Mouse (Mus musculus) ES-E14 (cell line): ENCODE results near the gene Slc25a36.

Experiments
- MAFK ChIP-seq: IDR thresholded peaks from 2 replicates; pipeline ENCODE4 v1.6.1; 2014; ENCODE audit warnings: mild to moderate bottlenecking, low read depth, low read length, inconsistent platforms; ENCODE audit not compliant: insufficient read depth
- ZC3H11A ChIP-seq: IDR thresholded peaks from 2 replicates; pipeline ENCODE4 v1.6.1; 2012; ENCODE audit warnings: low read depth, mild to moderate bottlenecking, inconsistent platforms, low read length, borderline replicate concordance
- ZNF384 ChIP-seq: IDR thresholded peaks from 2 replicates; pipeline ENCODE4 v1.6.1; 2012; ENCODE audit warnings: low read depth, low read length, inconsistent platforms

GRCm38 (mm10) chr9:97130001-97130400 is 19.0 kb upstream of the Slc25a36 start:
- TF ChIP-seq MAFK (no peak), ZC3H11A (no peak), ZNF384 (no peak)
